Mouse (Mus musculus) granulocyte monocyte progenitor cell, adult 5-6 weeks (primary cell): ENCODE measurements around the gene Neu1. TPM values are rescaled to one million over a fixed set of nuclear protein-coding genes. Genes with fewer than 3 reads are reported as not detected.
"Not testable (repeated sequence)": the region's sequence is repeated elsewhere in the genome, so short reads cannot be mapped to it uniquely, and the experiment has no call there.

Experiments
- ATAC-seq: replicated peaks from 2 replicates; pipeline ENCODE4 v1.8.0; 2016; ENCODE audit warnings: mild to moderate bottlenecking, moderate TSS enrichment, inconsistent platforms; ENCODE audit not compliant: poor library complexity, severe bottlenecking
- total RNA-seq, 2 experiments: library from RNA; stranded (forward) in 1 of 2; stranded (reverse) in 1 of 2; fragments of 200-712, 200-1000 nt in 1 of 2; fragments of >200 nt in 1 of 2; fragmentation: Nextera tagmentation in 1 of 2; gene quantifications; 2 replicates each; pipeline ENCODE4 v1.2.3; 2014 to 2017

Gene Neu1
- total RNA-seq, 2 experiments from 2014 or later, result 27.0 to 30.3 TPM

DNA sequence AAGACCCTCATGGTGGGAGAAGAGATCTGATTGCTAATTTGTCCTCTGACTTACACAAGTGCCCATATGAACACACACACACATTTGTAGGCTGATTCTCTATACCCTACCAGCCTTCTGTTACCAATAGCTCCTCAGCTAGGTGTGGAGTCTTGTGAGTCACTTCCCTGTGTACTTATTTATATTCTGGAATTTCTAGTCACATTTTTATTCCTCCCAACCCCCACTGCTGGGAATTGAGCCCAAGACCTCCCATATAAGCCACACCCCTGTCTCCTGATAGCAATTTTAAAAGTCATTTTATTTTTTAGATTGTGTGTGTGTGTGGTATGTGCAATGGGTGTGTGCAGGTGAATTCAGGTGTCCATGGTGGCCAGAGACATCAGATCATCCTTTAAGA is 13.3 kb downstream of the Neu1 start:
- no peak for ATAC-seq

DNA sequence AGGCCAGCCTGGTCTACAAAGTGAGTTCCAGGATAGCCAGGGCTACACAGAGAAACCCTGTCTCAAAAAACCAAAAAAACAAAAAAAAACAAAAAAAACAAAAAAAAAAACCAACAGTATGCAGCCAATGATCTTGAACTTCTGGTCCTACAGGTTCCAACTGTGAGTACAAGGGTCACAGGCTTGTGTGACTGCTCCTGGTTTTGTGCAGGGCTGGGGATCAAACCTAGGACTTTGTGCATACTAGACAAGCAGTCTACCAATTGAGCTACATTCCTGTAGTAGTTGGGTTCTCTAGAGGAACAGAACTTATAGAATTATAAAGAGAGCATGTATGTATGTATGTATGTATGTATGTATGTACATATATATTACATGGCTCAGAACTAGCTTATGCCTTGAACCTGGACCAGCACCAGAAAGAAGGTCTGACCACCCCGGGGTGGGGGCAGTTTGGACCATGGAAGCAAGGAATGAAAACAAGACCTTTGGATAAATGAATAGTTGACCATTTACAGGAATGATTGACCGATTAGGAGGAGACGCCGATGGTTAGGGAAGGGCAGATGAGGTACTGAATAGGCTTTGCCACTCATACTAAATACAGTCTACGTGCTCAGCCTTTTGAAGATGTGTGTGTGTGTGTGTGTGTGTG is 15.6 kb downstream of the Neu1 start:
- no peak for ATAC-seq

DNA sequence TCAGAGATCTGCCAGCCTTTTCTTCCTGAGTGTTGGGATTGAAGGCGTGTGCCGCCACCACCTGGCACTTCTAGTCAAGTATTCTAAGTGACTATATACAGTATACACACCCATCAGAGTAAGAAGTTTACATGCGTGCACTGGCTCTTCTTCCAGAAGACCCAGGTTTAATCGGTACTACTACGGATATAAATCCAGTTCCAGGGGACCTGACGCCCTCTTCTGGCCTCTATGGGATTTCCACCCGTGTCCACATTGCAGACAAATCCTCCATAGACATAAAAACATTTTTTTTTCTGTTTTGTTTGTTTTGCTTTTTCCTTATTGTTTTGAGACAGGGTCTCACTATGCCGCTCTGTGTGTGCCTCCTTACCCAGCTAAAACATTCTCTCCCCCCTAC is 16.6 kb downstream of the Neu1 start:
- no peak for ATAC-seq

DNA sequence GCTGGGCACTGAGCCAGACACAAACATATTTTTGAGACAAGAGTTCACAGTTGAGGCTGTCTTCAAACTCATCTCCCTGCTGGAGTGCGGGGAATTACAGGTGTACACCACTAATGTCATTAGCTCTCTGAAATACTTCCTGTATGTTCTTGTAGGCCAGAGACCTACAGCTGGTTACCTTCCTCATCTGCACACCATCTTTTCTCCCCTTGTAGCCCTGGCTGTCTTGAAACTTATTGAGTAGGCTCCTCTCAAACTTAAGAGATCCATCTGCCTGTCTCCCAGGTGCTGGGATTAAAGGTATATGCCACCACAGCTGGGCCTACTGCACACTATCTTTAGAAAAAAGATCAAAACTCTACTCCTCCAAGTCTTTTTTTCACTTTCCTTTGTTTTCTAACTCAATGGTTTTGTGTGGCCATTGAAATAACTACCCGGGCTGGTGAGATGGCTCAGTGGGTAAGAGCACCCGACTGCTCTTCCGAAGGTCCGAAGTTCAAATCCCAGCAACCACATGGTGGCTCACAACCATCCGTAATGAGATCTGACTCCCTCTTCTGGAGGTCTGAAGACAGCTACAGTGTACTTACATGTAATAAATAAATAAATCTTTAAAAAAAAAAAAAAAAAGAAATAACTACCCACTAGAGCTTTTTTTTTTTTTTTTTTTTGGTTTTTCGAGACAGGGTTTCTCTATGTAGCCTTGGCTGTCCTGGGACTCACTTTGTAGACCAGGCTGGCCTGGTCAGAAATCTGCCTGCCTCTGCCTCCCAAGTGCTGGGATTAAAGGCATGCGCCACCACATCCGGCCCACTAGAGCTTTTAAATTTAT is 17.9 kb downstream of the Neu1 start:
- not testable (repeated sequence) for ATAC-seq

DNA sequence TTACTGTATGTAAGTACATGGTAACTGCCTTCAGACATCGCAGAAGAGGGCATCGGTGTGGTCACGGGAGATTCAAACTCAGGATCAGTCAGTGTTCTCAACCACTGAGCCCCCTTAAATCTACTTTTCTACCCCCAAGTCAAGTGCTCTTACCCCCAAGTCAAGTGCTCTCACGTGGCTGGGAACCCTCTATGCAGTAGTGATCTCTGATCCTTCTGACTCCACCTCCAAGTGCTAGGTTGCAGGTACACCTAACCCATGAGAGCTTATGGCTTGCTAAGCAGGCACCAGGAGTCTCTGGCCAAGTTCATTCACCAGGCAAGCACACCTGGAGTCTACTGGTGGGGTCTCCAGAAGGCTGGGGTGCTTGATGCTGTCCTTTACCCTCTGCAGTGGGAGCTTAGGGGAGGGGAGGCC is 18.5 kb downstream of the Neu1 start:
- no peak for ATAC-seq

DNA sequence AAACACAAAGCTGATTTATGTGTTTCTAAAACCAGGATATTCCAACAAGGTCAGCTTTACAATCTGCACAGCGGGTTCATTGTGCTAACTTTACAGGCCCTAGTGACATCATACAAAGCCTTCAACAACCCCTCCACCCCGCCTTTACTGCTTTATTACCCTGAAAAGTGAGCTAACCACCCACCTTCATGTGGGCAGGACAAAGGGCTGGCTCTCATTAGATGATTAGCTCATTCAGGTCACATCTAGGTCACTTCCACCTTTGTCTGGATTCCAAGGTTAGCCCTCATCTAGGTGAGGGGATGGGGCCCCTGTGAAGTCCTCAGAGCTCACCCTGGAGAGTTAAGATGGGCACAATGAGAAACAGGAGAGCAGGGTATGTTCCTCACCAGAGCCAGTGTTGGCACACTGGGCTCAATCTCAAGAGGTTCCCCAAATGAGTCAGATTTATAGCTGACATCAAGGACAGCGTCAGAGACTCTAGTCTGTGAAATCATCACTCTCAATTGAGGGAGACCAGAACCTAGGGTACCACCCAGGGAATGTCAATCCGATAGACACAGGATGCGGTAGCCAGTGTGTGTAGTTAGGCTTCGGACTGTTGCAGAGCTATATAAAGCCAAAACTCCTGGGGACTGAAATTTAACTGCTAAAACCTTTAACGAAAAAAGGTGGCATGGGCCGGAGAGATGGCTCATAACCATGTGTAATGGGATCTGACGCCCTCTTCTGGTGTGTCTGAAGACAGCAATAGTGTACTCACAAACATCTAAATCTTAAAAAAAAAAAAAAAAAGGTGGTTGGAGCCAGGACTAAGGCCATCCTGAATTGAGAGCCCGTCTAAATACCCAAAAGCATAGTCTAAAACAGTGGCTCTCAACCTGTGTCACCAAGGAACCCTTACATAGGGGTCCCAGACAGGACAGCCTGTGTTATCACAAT is 19.7 kb downstream of the Neu1 start:
- ATAC-seq, result peak; percentile 12; the same call in 1 of the 2 replicates

DNA sequence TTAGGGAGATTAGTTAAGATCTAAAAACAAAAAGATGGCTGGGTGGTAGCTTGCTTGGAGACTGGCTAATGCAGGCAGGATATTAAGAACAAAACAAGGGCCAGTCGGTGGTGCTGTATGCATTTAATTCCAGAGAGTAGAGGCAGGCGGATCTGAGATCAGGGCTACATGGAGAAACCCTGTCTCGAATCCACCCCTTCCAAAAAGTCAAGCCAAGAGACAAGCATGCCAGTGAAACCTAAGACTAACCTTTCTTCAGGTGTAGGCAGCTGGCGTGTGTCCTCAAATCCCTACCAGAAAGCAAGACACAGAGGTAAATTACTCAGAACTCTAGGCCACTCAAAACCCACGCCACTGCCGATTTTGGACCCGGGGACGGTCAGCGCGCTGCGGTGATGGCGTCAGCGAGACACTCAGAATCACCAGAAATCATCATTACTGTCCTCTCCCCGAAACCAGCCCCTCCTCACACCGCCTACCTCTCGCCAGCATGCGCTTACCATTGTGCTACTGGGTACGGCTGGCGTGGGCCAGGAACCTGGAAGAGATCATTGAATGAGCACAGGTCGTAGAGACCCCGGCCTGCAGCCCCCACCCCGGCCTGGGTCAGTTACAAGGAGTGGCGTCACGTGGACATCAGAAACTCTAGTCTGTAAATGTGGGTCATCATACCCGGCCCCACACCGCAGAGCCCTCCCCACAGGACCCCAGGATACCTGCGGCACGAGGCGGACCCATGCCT is 20.8 kb downstream of the Neu1 start:
- ATAC-seq, result no peak; the same call in 1 of the 2 replicates

DNA sequence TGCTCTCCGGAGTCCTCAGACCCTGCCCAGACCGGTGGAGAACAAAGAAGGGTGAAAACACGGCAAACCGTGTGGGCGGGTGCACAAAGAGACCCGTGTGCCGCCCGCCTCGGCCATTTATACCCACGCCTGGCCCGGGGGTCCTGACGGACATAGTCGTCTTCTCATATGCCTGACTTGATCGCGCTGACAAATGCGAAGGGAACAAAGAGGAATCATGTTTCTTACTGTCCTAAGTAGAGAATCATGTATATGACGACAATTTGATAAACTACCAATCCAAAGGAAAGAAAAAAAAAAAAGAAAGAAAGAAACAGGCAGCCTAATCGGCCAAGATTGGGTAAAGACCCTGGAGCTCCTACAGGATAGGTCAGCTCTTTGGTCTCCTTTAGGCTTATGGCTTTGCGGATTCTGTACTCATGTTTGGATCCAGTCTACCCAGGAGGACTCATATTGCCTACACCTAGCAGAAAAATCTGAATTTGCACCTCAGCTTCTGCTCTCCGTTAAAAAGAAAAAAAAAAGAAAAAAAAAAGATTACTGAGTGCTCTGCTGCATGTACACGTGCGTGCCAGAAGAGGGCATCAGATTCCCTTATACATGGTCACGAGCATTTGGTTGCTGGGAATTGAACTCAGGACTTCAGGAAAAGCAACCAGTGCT is 21.5 kb downstream of the Neu1 start:
- peak; percentile 81 for ATAC-seq

DNA sequence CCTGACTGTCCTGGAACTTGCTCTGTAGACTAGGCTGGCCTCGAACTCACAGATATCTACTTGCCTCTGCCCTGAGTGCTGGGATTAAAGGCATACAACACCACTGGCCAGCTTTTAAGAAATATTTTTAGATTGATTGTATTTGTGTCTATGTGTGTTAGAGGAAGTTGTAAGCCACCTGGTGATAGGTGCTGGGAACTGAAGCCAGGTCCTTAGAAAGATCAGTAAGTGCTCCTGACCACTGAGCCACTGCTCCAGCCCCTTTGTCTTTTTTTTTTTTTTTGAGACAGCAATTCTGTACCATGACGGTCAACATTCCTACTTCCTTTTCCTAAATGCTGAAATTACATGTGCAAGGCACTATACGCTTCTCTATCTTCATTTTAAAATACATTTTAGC is 22.2 kb downstream of the Neu1 start:
- ATAC-seq, result no peak

DNA sequence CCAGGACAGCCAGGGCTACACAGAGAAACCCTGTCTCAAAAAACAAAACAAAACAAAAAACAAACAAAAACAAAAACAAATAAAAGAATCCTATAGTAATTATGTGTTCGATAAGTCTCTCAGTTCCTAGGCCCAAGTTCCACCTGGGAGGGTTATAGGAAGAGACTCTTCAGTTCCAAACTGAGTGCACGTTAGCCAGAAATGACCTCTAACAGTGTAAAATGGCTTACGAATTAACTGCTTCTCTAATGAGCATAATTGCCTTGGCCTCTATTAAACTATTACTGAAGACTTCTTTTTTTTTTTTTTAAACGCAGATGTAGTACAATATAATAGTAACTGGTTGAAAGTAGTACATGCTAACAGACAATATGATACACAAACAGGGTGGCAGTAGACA is 22.9 kb downstream of the Neu1 start:
- ATAC-seq, result no peak

DNA sequence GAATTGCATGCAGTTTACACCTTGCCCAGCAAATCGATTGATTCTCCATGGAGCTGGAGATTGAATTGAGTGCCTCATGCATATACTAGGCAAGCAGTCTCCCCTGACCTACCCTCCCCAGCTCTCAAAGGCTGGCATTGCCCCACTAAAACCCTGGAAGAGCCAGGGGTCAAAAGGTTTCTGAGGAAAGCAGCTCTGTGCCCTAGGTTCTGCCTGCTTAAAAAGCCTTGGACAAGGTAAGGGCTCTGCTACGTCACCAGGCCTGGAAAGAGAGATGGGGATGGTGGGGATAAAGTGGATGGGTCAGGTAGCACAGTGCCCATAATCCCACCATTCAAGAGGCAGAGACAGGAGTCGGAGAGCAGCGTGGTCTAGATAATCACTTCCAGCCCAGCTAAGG is 23.8 kb downstream of the Neu1 start:
- ATAC-seq, result no peak

DNA sequence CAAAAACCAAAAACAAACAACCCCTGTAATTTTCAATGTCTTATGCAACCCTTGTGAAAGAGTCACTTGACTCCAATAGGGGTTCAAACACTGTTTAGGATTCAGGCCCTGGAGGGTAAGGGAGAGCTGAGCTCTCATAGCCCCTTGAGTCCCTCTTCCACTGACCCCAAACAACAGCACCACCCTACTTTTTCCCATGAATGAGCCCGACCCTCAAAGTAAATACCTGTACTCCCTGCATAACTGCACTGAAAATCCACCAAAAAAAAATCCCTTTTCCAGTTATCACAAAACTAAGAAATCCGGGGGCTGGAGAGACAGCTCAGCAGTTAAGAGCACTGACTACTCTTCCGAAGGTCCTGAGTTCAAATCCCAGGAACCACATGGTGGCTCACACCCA is 24.8 kb downstream of the Neu1 start:
- no peak for ATAC-seq

DNA sequence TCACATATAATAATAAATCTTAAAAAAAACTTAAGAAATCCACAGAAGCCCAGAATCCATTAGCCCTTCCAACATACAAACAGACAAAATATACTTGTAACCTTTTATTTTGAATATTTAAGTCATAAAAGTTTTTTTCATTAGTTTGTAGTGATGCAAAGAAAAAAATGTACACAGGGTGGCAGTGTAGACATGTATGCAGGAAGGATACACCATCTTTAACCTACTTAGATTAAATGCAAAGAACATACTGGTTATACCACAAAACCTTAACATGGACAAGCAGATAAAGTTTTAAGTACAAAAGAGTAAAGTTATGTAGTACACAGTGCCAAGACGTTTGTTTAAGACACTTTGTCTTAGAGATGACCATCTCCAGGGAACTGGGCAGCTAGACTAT is 25.3 kb downstream of the Neu1 start:
- ATAC-seq, result no peak

DNA sequence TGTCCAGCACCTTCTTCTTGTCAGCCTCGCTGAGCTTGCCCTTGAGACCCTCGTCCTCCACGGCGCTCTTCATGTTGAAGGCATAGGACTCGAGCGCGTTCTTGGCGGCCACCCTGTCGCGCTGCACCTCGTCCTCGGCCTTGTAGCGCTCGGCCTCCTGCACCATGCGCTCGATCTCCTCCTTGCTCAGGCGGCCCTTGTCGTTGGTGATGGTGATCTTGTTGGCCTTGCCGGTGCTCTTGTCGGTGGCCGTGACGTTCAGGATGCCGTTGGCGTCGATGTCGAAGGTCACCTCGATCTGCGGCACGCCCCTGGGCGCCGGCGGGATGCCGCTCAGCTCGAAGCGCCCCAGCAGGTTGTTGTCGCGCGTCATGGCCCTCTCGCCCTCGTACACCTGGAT is 26.2 kb downstream of the Neu1 start:
- ATAC-seq, result not testable (repeated sequence)

DNA sequence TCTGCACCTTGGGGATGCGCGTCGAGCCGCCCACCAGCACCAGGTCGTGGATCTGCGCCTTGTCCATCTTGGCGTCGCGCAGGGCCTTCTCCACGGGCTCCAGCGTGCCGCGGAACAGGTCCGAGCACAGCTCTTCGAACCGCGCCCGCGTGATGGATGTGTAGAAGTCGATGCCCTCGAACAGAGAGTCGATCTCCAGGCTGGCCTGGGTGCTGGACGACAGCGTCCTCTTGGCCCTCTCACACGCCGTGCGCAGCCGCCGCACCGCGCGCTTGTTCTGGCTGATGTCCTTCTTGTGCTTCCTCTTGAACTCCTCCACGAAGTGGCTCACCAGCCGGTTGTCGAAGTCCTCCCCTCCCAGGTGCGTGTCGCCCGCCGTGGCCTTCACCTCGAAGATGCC is 26.9 kb downstream of the Neu1 start:
- ATAC-seq, result not testable (repeated sequence)

DNA sequence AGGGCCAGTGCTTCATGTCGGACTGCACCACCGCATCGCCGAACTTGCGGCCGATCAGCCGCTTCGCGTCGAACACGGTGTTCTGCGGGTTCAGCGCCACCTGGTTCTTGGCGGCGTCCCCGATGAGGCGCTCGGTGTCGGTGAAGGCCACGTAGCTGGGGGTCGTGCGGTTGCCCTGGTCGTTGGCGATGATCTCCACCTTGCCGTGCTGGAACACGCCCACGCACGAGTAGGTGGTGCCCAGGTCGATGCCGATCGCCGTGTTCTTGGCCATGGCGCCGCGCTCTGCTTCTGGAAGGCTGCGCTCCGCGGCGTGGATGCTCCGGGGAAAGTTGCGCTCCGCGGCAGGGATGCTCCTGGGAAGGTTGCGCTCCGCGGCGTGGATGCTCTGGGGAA is 27.7 kb downstream of the Neu1 start:
- ATAC-seq, result not testable (repeated sequence)

DNA sequence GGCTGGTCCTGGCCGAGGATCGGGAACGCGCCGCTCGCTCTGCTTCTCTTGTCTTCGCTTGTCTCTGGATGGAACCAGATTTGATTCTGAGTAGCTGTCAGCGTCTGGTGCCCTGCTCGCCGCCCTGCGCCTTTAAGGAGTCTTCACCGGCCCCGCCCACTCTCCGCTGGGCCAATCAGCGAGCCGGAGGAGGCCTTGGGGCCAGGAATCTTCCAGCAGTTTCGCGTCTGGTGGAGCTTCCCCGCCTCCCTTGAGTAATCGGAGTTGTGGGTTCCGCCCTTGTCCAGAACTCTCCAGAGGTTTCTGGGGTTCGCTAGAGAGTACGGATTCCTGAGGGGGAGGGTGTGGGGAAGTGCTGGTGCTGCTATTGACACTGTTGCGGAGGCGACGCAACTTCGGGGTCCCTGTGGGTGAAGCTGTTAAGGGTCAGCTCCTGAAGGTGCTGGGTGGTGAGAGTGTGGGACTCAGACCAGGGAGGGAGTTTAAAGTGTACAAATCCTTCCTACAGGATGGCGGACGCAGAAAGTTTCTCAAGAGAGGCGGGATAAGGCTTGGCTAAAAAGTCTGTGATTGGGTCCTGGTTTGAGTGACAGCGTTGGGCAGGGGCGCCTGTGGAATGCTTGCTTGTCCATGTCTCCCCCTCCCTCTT is 28.2 kb downstream of the Neu1 start, which contains the start of gene Hspa1b:
Gene Hspa1b, minus strand, starts transcription at position 109 of the 649 bp plus-strand sequence.
- peak; percentile 83 for ATAC-seq

DNA sequence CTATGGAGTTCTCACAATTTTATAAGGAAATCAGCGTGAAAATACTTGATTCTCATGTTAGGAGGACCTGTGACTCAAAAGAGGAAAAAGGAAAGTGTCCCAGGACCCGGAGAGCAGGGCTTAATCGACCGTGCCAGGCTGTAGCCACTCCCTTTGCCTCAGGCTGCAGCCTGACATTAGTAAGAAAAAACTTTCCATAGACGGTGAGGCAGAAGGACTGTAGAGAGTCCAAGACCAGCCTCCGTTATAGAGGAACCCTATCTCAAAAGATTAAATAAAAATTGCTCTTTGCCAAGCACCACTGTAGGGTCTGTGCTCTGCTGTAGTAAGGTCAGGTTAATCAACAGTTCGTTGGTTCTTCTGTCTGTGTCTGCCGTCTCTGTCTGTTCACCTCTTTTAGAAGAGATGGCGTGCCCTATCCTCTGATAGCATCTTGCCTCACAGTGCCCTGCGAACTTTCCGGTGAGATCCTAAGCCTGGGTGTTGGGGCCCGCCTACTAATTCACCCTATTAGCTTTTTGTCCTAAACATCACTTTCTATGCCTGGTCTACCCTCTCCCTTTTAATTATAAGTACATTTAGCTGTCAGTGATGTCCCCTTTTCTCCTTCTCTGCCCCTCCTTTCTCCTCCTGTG is 28.9 kb downstream of the Neu1 start:
- no peak for ATAC-seq
